Mouse (Mus musculus) megakaryocyte, embryonic 14.5 days (primary cell): Measurements from ENCODE around the gene Abcb9.

Experiments
- FLI1 ChIP-seq: IDR thresholded peaks from 2 replicates; pipeline ENCODE4 v1.6.1; 2012; ENCODE audit warnings: low read length, inconsistent platforms, mixed read lengths
- GATA1 ChIP-seq: IDR thresholded peaks from 3 replicates; pipeline ENCODE4 v1.6.1; 2012; ENCODE audit warnings: mixed read lengths, low read length, inconsistent platforms, borderline replicate concordance

GRCm38 (mm10) chr5:124046741-124047401, 48.7 kb downstream of the Abcb9 start:
- TF ChIP-seq GATA1, result no peak
- TF ChIP-seq FLI1, result no peak
